Mouse (Mus musculus) left cerebral cortex, postnatal 10 days (tissue): Measurements from ENCODE around the gene Gm21170. TPM values are rescaled to one million over a fixed set of nuclear protein-coding genes. Genes with fewer than 3 reads are reported as not detected.
"Not testable (repeated sequence)": the region's sequence is repeated elsewhere in the genome, so short reads cannot be mapped to it uniquely, and the experiment has no call there.

ENCODE experiments used
- DNase-seq, 2 experiments: peaks; one replicate each; pipeline ENCODE4 v3.0.0; 2021 to 2022; ENCODE audit warnings: low spot score in 2 of 2, mixed read lengths in 1 of 2; ENCODE audit errors: extremely low spot score in 1 of 2
- intact Hi-C: fragments of 180-260 bp; cut with DNase I; formaldehyde crosslinking; loops from one replicate; pipeline ENCODE4 v1.15.1; 2025
- total RNA-seq, 2 experiments: library from RNA; stranded (reverse); gene quantifications; 2 replicates each; pipeline ENCODE4 v1.2.3; 2021

Gene Gm21170
- total RNA-seq: not detected

DNA sequence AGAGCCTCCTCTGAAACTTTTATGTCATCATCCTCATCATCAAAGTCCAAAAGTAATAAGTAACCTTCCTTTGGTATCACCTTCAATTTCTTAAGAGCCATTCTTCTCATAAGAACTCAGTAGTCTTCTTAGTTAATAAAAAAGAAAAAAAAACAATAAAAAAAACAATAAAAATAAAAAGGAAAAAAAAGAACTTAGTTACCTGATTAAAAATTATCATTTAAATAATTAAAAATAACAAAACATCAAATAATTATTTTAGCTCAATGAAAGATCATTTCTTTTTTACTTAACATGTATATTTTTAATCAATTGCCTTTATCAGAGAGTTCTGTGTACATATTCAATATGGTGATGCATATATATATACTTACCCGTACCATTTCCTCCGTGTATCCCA is at the start of gene Gm21170:
Gm21170 (minus strand) TSS at position 101 of the 400 bp plus-strand sequence.
- DNase-seq: not testable (repeated sequence)

More for the DNA sequence above, at the start of gene Gm21170:
- intact Hi-C loops: not testable (repeated sequence)

Other genes with a start within 250 kb of the Gm21170 start
- gene Gm21256, start 240.1 kb downstream of the Gm21170 start, total RNA-seq: not detected